15 mouse cellular contexts compared by ENCODE assay signal in genomic region chr6:88715378-88715781, GRCm38 (mm10). TPM values are rescaled to one million over a fixed set of nuclear protein-coding genes. Genes with fewer than 3 reads are reported as not detected.
DNase-seq lines count a peak whose midpoint lies in the region; ATAC-seq and TF ChIP-seq lines count a peak whose summit lies in the region.
"Had no signal": no experiment of that assay in that cellular context is flagged by ENCODE, and none has a peak within 500 bp of the region (broad histone marks: within the 10 kb centered on the region; RNA-seq: fewer than 3 reads in every experiment).

No protein-coding gene starts in this region.

- H3K9me3 ChIP-seq in kidney, embryonic 16.5 days (ENCODE audit: low read length) = no peaks in the 10 kb centered on the region
- no peaks in the 10 kb centered on the region for H3K9me3 ChIP-seq in forebrain, embryonic 12.5 days
- H3K9me3 ChIP-seq: limb, embryonic 13.5 days had no signal

- DNase-seq in kidney, adult 11 months = peak; percentile 63
- DNase-seq in Patski (ENCODE audit: low read depth, low spot score) = peak; percentile 25
- peak; percentile 40 to 69 for DNase-seq in kidney, postnatal 25 days
- DNase-seq in ovary, postnatal 14 days (ENCODE audit: low spot score) = no peak
- no peak for DNase-seq in layer of hippocampus, postnatal 10 days (ENCODE audit: low spot score in 2 of 2)
- DNase-seq: adrenal gland, postnatal 10 days; cerebellum, postnatal 36 days; heart, postnatal 10 days; lung, adult 18-20 months had no signal

- no peaks in the 10 kb centered on the region for H3K36me3 ChIP-seq in kidney, embryonic 16.5 days (ENCODE audit: insufficient read depth, low read length)
- H3K36me3 ChIP-seq in forebrain, embryonic 12.5 days (replicated peaks) = no peaks in the 10 kb centered on the region
- H3K36me3 ChIP-seq: limb, embryonic 13.5 days had no signal

- ATAC-seq in kidney, embryonic 16.5 days (ENCODE audit: low FRiP score, low TSS enrichment) = no peak
- ATAC-seq in Patski = peak; percentile 54
- peak; percentile 81; the same call in 1 of the 2 replicates for ATAC-seq in forebrain, embryonic 12.5 days (ENCODE audit: low FRiP score)
- ATAC-seq: intestine, postnatal 0 days had no signal

- no peaks in the 10 kb centered on the region for H3K27me3 ChIP-seq in kidney, embryonic 16.5 days (ENCODE audit: insufficient read depth, low read length)
- H3K27me3 ChIP-seq in Patski = no peaks in the 10 kb centered on the region
- peaks cover 14% of the 10 kb centered on the region for H3K27me3 ChIP-seq in forebrain, embryonic 12.5 days
- H3K27me3 ChIP-seq: limb, embryonic 13.5 days had no signal

- no peak overlapping the region for H3K4me3 ChIP-seq in kidney, embryonic 16.5 days (ENCODE audit: low read length)
- no peak overlapping the region for H3K4me3 ChIP-seq in forebrain, embryonic 12.5 days (replicated peaks)
- H3K4me3 ChIP-seq: erythroblast, embryonic 14.5 days; left cerebral cortex, adult 2 months; limb, embryonic 13.5 days had no signal

- no peak overlapping the region for H3K9ac ChIP-seq in kidney, embryonic 16.5 days (replicated peaks; ENCODE audit: low read length)
- H3K9ac ChIP-seq in forebrain, embryonic 12.5 days = no peak overlapping the region
- H3K9ac ChIP-seq: limb, embryonic 13.5 days had no signal

- 0 out of 2 replicates have a peak, but pooled peaks cover 6% of the 10 kb centered on the region for H3K4me1 ChIP-seq in kidney, embryonic 16.5 days (ENCODE audit: insufficient read depth, low read length)
- peaks cover 19% of the 10 kb centered on the region; the same call in 1 of the 2 replicates for H3K4me1 ChIP-seq in forebrain, embryonic 12.5 days
- H3K4me1 ChIP-seq: limb, embryonic 13.5 days had no signal

- TF ChIP-seq CTCF in Patski (IDR thresholded peaks at IDR 0.05) = no peak

- no peak overlapping the region for H3K4me2 ChIP-seq in kidney, embryonic 16.5 days (replicated peaks; ENCODE audit: low read depth, low read length)
- H3K4me2 ChIP-seq in forebrain, embryonic 12.5 days = no peak overlapping the region
- H3K4me2 ChIP-seq: limb, embryonic 13.5 days had no signal

- POLR2A ChIA-PET in Patski (lab: Charles Lee) = no interaction called here

- in situ Hi-C loops in Patski (cut with MboI; ENCODE audit: low pct_unique_long_range_greater_than_20kb) = no loop called here

- H3K27ac ChIP-seq in kidney, embryonic 16.5 days (ENCODE audit: low read length) = no peak overlapping the region
- peak overlapping the region; percentile 42 for H3K27ac ChIP-seq in forebrain, embryonic 12.5 days
- H3K27ac ChIP-seq: left cerebral cortex, adult 2 months; limb, embryonic 13.5 days had no signal

- 65% methylated on average over 9 of the region's 9 CpGs for WGBS in kidney, embryonic 16.5 days
- WGBS in forebrain, embryonic 12.5 days = 15% methylated on average over 9 of the region's 9 CpGs

- CTCF ChIA-PET in Patski (lab: Charles Lee) = interaction anchor here (1.0 kb wide), 1 partner anchor 9 kb away, joined by 3 read pairs; no protein-coding TSS in a partner anchor

RNA-seq across cellular contexts. Expression of gene Mgll, which starts 8.8 kb away (rescaled TPM):
- 40.2 and 48.0 TPM in 2 replicates for polyA plus RNA-seq in kidney, embryonic 16.5 days (2015; fragmentation: Nextera tagmentation; extraction: Ambion mirVana)
- polyA plus RNA-seq in Patski (2021) = 4.2 TPM
- 3.5 and 5.5 TPM in 2 replicates for polyA plus RNA-seq in forebrain, embryonic 12.5 days (2016; fragmentation: Nextera tagmentation; extraction: Ambion mirVana)
- total RNA-seq in layer of hippocampus, postnatal 10 days (2021) = 100 to 1,000 TPM; 120 to 129 TPM

Comparison
In these comparisons a context has a peak if more than half of its experiments do, and no peak if none do; other contexts are left out.
1. DNase-seq: peak in kidney, adult 11 months (single experiment), Patski (single experiment) and kidney, postnatal 25 days (2 of 2); none in ovary, postnatal 14 days (single experiment) and layer of hippocampus, postnatal 10 days (0 of 2).